Mouse (Mus musculus) layer of hippocampus, postnatal 36 days (tissue): ENCODE data around the gene Tle2. TPM values are rescaled to one million over a fixed set of nuclear protein-coding genes. Genes with fewer than 3 reads are reported as not detected.
A peak's percentile ranks its signal among the peaks of the same experiment; 100 is the strongest.

Experiments used
- DNase-seq, 2 experiments: peaks; one replicate each; pipeline ENCODE4 v3.0.0; 2022
- total RNA-seq, 2 experiments: library from RNA; stranded (reverse); gene quantifications; 2 replicates each; pipeline ENCODE4 v1.2.3; 2021

The Tle2 gene
- total RNA-seq, 2 experiments from 2014 or later: 33.2 to 33.9 TPM

GRCm38 (mm10) chr10:81575208-81575631 lies 859 bp downstream of the Tle2 start:
- DNase-seq: peak in 1 of 2 experiments; percentile 51

GRCm38 (mm10) chr10:81575695-81576094 lies 1.3 kb downstream of the Tle2 start:
- no peak for DNase-seq

GRCm38 (mm10) chr10:81579967-81580366 lies 5.6 kb downstream of the Tle2 start:
- DNase-seq: no peak

- DNase-seq: no peak
Observed at GRCm38 (mm10) chr10:81580441-81581070, 6.2 kb downstream of the Tle2 start.

- no peak for DNase-seq
Observed at GRCm38 (mm10) chr10:81583347-81583746, 9.0 kb downstream of the Tle2 start.

GRCm38 (mm10) chr10:81588739-81589138 lies 14.4 kb downstream of the Tle2 start:
- no peak for DNase-seq

GRCm38 (mm10) chr10:81591846-81592245 lies 17.5 kb downstream of the Tle2 start:
- DNase-seq: no peak

GRCm38 (mm10) chr10:81592631-81593030 lies 18.3 kb downstream of the Tle2 start:
- DNase-seq: no peak

- no peak for DNase-seq
Observed at GRCm38 (mm10) chr10:81593223-81593622, 18.9 kb downstream of the Tle2 start.

GRCm38 (mm10) chr10:81593935-81594334 lies 19.6 kb downstream of the Tle2 start:
- DNase-seq: no peak

GRCm38 (mm10) chr10:81595599-81595998 lies 21.2 kb downstream of the Tle2 start:
- no peak for DNase-seq

GRCm38 (mm10) chr10:81596611-81597010 lies 22.2 kb downstream of the Tle2 start:
- no peak for DNase-seq

GRCm38 (mm10) chr10:81597137-81597950 lies 23.0 kb downstream of the Tle2 start:
- DNase-seq: no peak

GRCm38 (mm10) chr10:81598342-81598741 lies 24.0 kb downstream of the Tle2 start:
- no peak for DNase-seq

GRCm38 (mm10) chr10:81598871-81599270 lies 24.5 kb downstream of the Tle2 start:
- DNase-seq: no peak

GRCm38 (mm10) chr10:81599630-81600029 lies 25.3 kb downstream of the Tle2 start:
- no peak for DNase-seq

GRCm38 (mm10) chr10:81600096-81600495 lies 25.7 kb downstream of the Tle2 start:
- DNase-seq: no peak

GRCm38 (mm10) chr10:81600738-81601203 lies 26.4 kb downstream of the Tle2 start, which contains the start of gene Tle6:
Tle6 (minus strand) TSS chr10:81601073.
- DNase-seq: peak; percentile 86 to 89

GRCm38 (mm10) chr10:81601396-81601905 lies 27.1 kb downstream of the Tle2 start:
- no peak for DNase-seq

- DNase-seq: no peak
Observed at GRCm38 (mm10) chr10:81602741-81603151, 28.4 kb downstream of the Tle2 start.

GRCm38 (mm10) chr10:81604019-81604967 lies 29.9 kb downstream of the Tle2 start:
- DNase-seq: no peak

- peak; percentile 83 for DNase-seq
Observed at GRCm38 (mm10) chr10:81604968-81605665, 30.8 kb downstream of the Tle2 start.
